Mouse (Mus musculus) MEL (cell line): ENCODE data around the gene Phf21a.

Source experiments
- CHD2 ChIP-seq: IDR thresholded peaks from 2 replicates; pipeline ENCODE4 v1.6.1; 2011; ENCODE audit warnings: low read length, improper control_type of control experiment
- CTCF ChIP-seq, 3 experiments: IDR thresholded peaks in 2 of 3; conservative IDR thresholded peaks in 1 of 3; 2 replicates each; pipeline ENCODE4 v1.5.1; 2011 to 2012; ENCODE audit warnings: low read length in 3 of 3, low read depth in 2 of 3, mild to moderate bottlenecking in 2 of 3, improper control_type of control experiment in 1 of 3, inconsistent platforms in 1 of 3, mixed read lengths in 1 of 3, moderate library complexity in 1 of 3; ENCODE audit not compliant: control insufficient read depth in 1 of 3, insufficient read depth in 1 of 3, poor library complexity in 1 of 3, severe bottlenecking in 1 of 3
- EP300 ChIP-seq, 2 experiments: IDR thresholded peaks; 2 replicates each; pipeline ENCODE4 v1.6.1; 2011; ENCODE audit warnings: improper control_type of control experiment in 2 of 2, low read length in 2 of 2, low read depth in 1 of 2, mild to moderate bottlenecking in 1 of 2
- GATA1 ChIP-seq: IDR thresholded peaks from 2 replicates; pipeline ENCODE4 v1.6.1; 2011; ENCODE audit warnings: low read depth, low read length, improper control_type of control experiment
- KAT2A ChIP-seq: conservative IDR thresholded peaks from 2 replicates; pipeline ENCODE4 v1.6.1; 2012; ENCODE audit warnings: low read depth, low read length, improper control_type of control experiment, inconsistent platforms
- MAX ChIP-seq: IDR thresholded peaks from 2 replicates; pipeline ENCODE4 v1.6.1; 2011; ENCODE audit warnings: low read length, improper control_type of control experiment
- POLR2A ChIP-seq, 2 experiments: IDR thresholded peaks; 2 replicates each; pipeline ENCODE4 v1.6.1; 2011 to 2012; ENCODE audit warnings: low read length in 2 of 2, mild to moderate bottlenecking in 2 of 2, control low read depth in 1 of 2, improper control_type of control experiment in 1 of 2, low read depth in 1 of 2, moderate library complexity in 1 of 2; ENCODE audit not compliant: control insufficient read depth in 1 of 2, insufficient read depth in 1 of 2, poor library complexity in 1 of 2
- RAD21 ChIP-seq: IDR thresholded peaks from 2 replicates; pipeline ENCODE4 v1.6.1; 2011; ENCODE audit warnings: mild to moderate bottlenecking, low read depth, low read length, improper control_type of control experiment
- USF1 ChIP-seq: IDR thresholded peaks from 2 replicates; pipeline ENCODE4 v1.6.1; 2014; ENCODE audit warnings: low read depth, mild to moderate bottlenecking, inconsistent platforms, low read length, improper control_type of control experiment, moderate library complexity
- ZKSCAN1 ChIP-seq: IDR thresholded peaks from 2 replicates; pipeline ENCODE4 v1.6.1; 2012; ENCODE audit warnings: low read depth, mild to moderate bottlenecking, inconsistent platforms, low read length, improper control_type of control experiment, moderate library complexity

- no peak for TF ChIP-seq USF1
- no peak for TF ChIP-seq POLR2A (IDR thresholded peaks at IDR 0.05; ENCODE audit: control insufficient read depth in 1 of 2, insufficient read depth in 1 of 2, low read depth in 1 of 2, low read length in 2 of 2, poor library complexity in 1 of 2)
- TF ChIP-seq ZKSCAN1 = no peak
- TF ChIP-seq EP300 (IDR thresholded peaks at IDR 0.05; ENCODE audit: low read depth in 1 of 2, low read length in 2 of 2) = no peak
- TF ChIP-seq CTCF (IDR thresholded peaks at IDR 0.05 in 2 of 3, conservative IDR thresholded peaks at IDR 0.05 in 1 of 3; ENCODE audit: control insufficient read depth in 1 of 3, insufficient read depth in 1 of 3, low read depth in 2 of 3, low read length in 3 of 3, poor library complexity in 1 of 3, severe bottlenecking in 1 of 3) = no peak
- no peak for TF ChIP-seq RAD21
- TF ChIP-seq GATA1 = no peak
- TF ChIP-seq MAX = no peak
- TF ChIP-seq KAT2A = no peak
- TF ChIP-seq CHD2 = no peak
Observed at GRCm38 (mm10) chr2:92372767-92373436, 280.0 kb downstream of the Phf21a start.
